Mouse (Mus musculus): ENCODE data around the gene Sept5.

Gene Sept5

GRCm38 (mm10) chr16:18632816-18633215, 3.1 kb upstream of the Sept5 start:
- DNase-seq (ENCODE audit: extremely low read depth, low read depth) = no peak

- DNase-seq (ENCODE audit: extremely low read depth, low read depth) = no peak
Observed at GRCm38 (mm10) chr16:18632059-18632458, 2.3 kb upstream of the Sept5 start.

GRCm38 (mm10) chr16:18631141-18631540, 1.4 kb upstream of the Sept5 start:
- DNase-seq (ENCODE audit: extremely low read depth, low read depth) = no peak

DNA sequence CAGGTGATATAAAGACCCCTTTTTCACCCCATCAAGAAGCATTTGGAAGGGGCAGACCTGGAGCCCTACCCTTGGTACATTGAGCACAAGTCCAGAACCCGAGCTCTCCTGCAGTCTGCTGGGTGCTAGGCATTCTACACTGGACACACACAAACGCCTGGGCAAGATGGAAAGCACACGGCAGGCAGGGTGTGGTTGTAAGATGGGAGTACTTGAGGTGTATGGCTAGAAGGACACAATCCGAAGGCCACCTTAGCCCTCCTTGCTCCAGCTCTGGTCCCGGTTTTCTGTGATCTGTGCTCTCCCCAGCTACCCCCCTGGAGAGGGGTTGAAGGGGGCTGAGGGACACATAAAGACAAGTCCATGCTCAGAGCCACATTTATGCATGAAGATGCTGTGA, 537 bp upstream of the Sept5 start:
- no peak for DNase-seq (ENCODE audit: extremely low read depth, low read depth)

DNA sequence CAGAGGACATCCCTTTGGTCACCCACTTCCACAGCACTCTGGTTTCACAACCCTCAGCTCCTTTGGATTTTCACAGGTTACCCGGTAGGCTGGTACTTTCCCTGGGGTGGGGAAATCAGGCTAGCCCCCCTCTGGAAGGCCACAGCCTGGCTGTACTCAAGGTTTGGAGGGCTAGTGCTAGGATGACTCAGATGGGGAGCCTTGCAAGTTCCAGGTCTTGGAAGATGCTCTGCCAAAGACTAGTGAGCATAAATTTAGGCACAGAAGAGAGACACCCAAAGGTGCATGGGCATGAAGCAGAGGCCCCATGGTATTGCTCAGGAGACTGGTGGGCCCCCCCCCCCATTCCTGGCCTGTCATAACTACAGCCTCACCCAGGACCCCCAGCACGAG, 810 bp downstream of the Sept5 start:
- no peak for DNase-seq (ENCODE audit: extremely low read depth, low read depth)

GRCm38 (mm10) chr16:18628206-18628947, 1.4 kb downstream of the Sept5 start:
- no peak for DNase-seq (ENCODE audit: extremely low read depth, low read depth)

DNA sequence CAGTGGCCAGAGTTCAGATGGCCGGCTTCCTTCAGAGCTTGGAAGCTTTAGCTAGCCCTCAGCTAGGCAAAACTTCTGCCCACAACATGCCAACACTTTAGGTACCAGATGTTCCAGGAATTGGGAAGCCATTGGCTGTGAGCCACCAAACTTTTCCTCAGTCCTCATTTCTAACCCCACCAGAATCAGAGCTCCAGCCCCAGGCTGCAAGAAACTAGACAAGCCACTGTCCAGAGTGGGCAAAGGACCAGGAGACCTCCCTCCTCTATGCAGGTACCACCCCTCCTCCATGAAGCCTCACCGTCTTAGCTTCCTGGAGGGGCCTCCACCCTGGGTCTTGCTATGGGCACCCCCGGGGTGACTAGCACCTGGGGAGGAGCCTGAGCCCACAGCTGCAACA, 2.6 kb downstream of the Sept5 start:
- DNase-seq (ENCODE audit: extremely low read depth, low read depth) = no peak

DNA sequence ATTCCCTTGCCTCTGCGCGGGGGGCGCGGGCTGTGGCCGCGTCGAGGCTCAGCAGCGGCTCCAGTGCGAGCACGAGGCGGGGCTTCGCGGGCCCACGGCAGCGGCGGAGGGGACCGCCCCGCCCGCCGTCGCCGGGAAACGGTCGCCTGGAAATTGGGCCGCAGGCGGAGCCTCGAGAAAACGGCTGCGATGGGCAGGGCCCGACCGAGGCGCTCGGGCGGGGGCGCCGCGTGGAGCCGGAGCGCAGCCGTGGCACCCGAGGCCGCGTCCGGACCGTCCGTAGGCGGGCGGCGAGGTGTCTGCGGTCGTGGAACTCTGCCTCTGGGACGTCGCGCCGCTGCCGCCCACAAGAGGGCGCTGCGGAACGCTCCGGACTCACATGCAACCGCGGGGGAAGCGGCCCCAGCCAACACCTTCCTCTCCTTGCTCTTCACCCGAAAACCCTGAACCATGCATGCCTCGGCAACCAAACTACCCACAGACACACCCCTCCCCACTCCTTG, 3.3 kb downstream of the Sept5 start, which contains the start of gene Gm49601:
Gene Gm49601, minus strand, starts transcription at position 52 of the 503 bp plus-strand sequence.
- peak; percentile 46 for DNase-seq (ENCODE audit: extremely low read depth, low read depth)

DNA sequence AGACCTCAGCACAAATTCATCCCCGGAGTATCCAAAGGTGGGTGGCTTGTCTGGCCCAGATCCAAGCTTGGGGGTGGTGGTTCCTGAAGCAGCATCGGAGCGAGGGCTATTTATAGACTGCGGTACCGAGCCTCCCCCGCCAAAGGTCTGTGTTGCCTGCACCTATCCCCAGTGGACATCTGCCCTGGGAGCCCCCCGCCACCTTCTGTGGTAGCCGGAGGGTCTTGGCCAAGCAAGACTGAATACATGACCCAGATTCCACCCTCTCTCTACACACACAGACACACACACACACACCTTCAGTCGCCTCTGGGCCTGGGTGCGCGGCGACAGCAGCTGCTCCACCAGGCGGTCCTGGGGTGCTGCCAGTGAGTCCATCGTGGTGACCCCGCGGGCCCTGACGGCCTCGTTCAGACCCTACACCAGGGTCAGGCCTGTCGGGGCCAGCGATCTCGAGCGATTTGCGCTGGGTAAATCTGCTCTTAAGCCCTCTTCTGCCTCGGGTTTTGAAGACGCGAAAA, 3.9 kb downstream of the Sept5 start:
- no peak for DNase-seq (ENCODE audit: extremely low read depth, low read depth)

DNA sequence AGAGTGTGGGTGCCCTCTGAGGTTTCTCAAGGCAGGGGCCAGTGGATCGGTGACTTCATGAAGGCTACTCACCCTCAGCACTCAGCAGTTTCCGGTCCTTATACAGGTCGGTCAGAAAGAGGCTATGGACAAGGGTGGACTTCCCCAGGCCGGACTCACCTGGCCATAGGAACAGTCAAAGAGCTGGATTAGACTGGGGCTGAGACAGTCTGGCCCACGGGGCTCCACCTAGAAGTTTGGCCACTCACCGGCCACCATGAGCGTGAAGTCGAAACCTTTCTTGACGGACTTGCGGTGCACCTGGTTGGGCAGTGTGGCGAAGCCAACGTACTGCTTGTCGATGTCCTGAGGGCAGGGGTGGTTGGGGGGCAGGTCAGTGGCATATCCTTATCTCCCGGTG, 4.7 kb downstream of the Sept5 start:
- no peak for DNase-seq (ENCODE audit: extremely low read depth, low read depth)

GRCm38 (mm10) chr16:18624641-18625040, 5.1 kb downstream of the Sept5 start:
- DNase-seq (ENCODE audit: extremely low read depth, low read depth) = no peak

- DNase-seq (ENCODE audit: extremely low read depth, low read depth) = no peak
Observed at GRCm38 (mm10) chr16:18623751-18624540, 5.8 kb downstream of the Sept5 start.

- no peak for DNase-seq (ENCODE audit: extremely low read depth, low read depth)
Observed at GRCm38 (mm10) chr16:18622916-18623750, 6.6 kb downstream of the Sept5 start.

GRCm38 (mm10) chr16:18622019-18622418, 7.7 kb downstream of the Sept5 start, which contains the start of gene Gp1bb:
Gene Gp1bb, minus strand, starts transcription at chr16:18622403.
- DNase-seq (ENCODE audit: extremely low read depth, low read depth) = no peak

GRCm38 (mm10) chr16:18621362-18622001, 8.3 kb downstream of the Sept5 start:
- no peak for DNase-seq (ENCODE audit: extremely low read depth, low read depth)

DNA sequence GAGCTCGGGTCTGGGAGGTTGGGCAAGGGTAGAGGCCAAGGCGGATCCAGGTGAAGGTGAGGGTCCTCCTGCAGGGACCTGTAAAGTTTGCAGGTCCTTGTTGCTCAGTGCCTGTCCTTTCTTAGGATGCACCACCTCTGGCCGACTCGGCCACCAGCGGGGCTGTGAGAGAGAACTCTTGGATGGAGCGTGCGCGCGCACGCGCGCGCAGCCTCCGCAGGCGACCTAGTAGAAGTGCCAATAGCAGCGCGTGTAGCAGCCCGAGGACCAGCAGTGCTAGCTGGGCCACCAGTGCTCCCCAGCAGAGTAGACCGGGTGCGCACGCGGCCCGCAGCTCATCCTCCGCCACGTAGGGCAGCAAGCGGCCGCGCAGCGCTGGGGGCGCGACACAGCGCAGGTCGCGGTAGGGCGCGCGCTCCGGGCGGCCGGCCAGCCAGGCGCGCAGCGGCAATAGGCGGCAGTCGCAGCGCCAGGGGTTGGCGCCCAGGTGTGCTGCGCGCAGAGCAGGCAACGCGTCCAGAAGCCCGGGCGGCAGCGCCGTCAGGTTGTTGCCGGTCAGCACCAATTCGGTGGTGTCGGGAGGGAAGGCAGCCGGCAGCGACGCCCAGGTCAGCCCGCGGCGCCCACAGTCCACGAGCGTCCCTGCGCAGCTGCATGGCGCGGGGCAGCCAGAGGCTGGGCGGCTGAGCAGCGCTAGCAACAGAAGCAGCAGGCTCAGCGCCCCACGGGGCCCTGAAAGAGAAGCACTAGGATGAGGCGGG, 9.0 kb downstream of the Sept5 start:
- no peak for DNase-seq (ENCODE audit: extremely low read depth, low read depth)

DNA sequence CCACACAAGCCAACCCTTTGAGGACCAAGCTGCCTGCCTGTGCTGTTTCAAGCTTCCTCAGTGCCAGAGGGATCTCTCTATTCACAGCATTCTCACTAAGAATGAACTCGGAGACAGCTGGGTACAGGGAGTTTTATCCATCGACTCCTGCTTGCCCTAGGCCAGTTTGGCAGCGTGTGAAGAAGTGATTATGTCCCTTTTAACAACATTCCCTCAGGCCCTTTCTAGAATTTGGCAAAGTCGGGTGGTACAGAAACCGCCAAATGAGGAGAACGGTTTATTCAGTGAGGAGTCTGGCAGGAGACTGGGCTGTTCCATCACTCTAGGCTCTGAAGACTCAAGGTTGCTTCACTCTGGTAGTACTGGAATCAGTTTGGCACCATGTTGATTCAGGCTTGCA, 9.6 kb downstream of the Sept5 start:
- no peak for DNase-seq (ENCODE audit: extremely low read depth, low read depth)

- no peak for DNase-seq (ENCODE audit: extremely low read depth, low read depth)
Observed at GRCm38 (mm10) chr16:18619110-18619509, 10.6 kb downstream of the Sept5 start.

DNA sequence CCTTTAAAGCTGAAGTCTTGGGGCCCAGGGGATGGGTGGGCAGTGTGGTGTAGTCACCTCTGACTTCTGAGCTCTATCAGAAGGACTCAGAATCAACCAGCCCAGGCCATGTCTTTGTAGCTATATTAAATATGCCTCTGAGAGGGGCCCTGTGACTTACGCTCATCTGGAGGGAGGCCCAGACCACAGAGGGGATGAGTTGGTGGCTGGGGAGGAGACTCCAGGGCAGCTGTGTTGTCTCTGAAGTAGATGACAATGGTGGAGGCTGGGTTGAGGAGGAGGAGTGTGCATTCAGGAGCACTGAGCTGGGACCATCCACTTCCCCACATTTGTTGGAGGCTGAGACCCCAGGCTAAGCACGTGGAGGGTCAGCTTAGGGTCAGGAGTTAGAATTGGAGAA, 11.5 kb downstream of the Sept5 start:
- no peak for DNase-seq (ENCODE audit: extremely low read depth, low read depth)

All from MEL-GATA-1-ER (cell line).